Mouse (Mus musculus) kidney, adult 2 months (tissue): Measurements from ENCODE around the gene Gm26661. TPM values are rescaled to one million over a fixed set of nuclear protein-coding genes. Genes with fewer than 3 reads are reported as not detected.
A peak's percentile ranks its signal among the peaks of the same experiment; 100 is the strongest.

Experiments used
- DNase-seq: peaks from one replicate; pipeline ENCODE4 v3.0.0; 2021
- H3K27ac ChIP-seq: fragments of 200-500 bp; 2 replicates; pipeline ENCODE4 v1.5.1; 2012; ENCODE audit warnings: low read depth, low read length, control low read depth, inconsistent platforms; ENCODE audit not compliant: insufficient read depth
- H3K27me3 ChIP-seq: fragments of 200-500 bp; replicated peaks from 2 replicates; pipeline ENCODE4 v1.6.1; 2012; ENCODE audit warnings: mild to moderate bottlenecking, moderate library complexity, low read length, inconsistent platforms; ENCODE audit not compliant: control insufficient read depth, insufficient read depth
- H3K36me3 ChIP-seq: fragments of 200-500 bp; 2 replicates; pipeline ENCODE4 v1.6.1; 2012; ENCODE audit warnings: mild to moderate bottlenecking, moderate library complexity, low read length, inconsistent platforms; ENCODE audit not compliant: control insufficient read depth, insufficient read depth
- H3K4me1 ChIP-seq: fragments of 200-500 bp; 2 replicates; pipeline ENCODE4 v1.6.1; 2011; ENCODE audit warnings: low read length; ENCODE audit not compliant: control insufficient read depth, insufficient read depth
- H3K4me3 ChIP-seq: fragments of 200-500 bp; 2 replicates; pipeline ENCODE4 v1.5.1; 2011; ENCODE audit warnings: mild to moderate bottlenecking, low read depth, low read length, control low read depth; ENCODE audit not compliant: insufficient read depth
- CTCF ChIP-seq: fragments of 200-500 bp; conservative IDR thresholded peaks from 2 replicates; pipeline ENCODE4 v1.5.1; 2011; ENCODE audit warnings: low read depth, mild to moderate bottlenecking, control low read depth, low read length, moderate library complexity, mixed read lengths; ENCODE audit not compliant: insufficient read depth, insufficient read length
- POLR2A ChIP-seq: fragments of 200-500 bp; IDR thresholded peaks from one replicate; pipeline ENCODE4 v1.6.1; 2011; ENCODE audit warnings: low read depth, low read length, control low read depth
- WGBS: fragments of 180-500 bp; shearing (Covaris S2); methylation state at CpG from one replicate; pipeline ENCODE4 v1.1.7; 2018; 5-methylcytosine and 5-hydroxymethylcytosine counted together
- polyA plus RNA-seq: library from polyadenylated mRNA; depleted of rRNA; stranded (reverse); fragments of >200 nt; gene quantifications from 2 replicates; pipeline ENCODE4 v1.2.3, GENCODE M21; 2012

Gene Gm26661
- polyA plus RNA-seq, 1 experiment = not detected

- TF ChIP-seq CTCF (no peak), POLR2A (no peak)
- WGBS = 74% methylated on average over 4 of the region's 4 CpGs
- H3K4me3 ChIP-seq = no peak overlapping the region
- H3K4me1 ChIP-seq = no peaks in the 10 kb centered on the region
- no peak overlapping the region for H3K27ac ChIP-seq
- H3K36me3 ChIP-seq = no peaks in the 10 kb centered on the region
- no peak for DNase-seq
- no peaks in the 10 kb centered on the region for H3K27me3 ChIP-seq
These were observed 16.3 kb downstream of the Gm26661 start for GRCm38 (mm10) chr14:7807711-7808110.

- no peak overlapping the region for H3K27ac ChIP-seq
- no peaks in the 10 kb centered on the region for H3K36me3 ChIP-seq
- H3K4me1 ChIP-seq = no peaks in the 10 kb centered on the region
- no peak overlapping the region for H3K4me3 ChIP-seq
- H3K27me3 ChIP-seq = no peaks in the 10 kb centered on the region
- TF ChIP-seq POLR2A (no peak), CTCF (0 out of 2 replicates have a peak, but pooled peaks have one; percentile 5)
- 75% methylated on average over 11 of the region's 11 CpGs for WGBS
- no peak for DNase-seq
These were observed 17.2 kb downstream of the Gm26661 start for GRCm38 (mm10) chr14:7808501-7808981.

GRCm38 (mm10) chr14:7809043-7809955 is 17.9 kb downstream of the Gm26661 start:
- TF ChIP-seq POLR2A (no peak), CTCF (no peak)
- H3K27ac ChIP-seq = no peak overlapping the region
- H3K27me3 ChIP-seq = no peaks in the 10 kb centered on the region
- WGBS = 82% methylated on average over 12 of the region's 12 CpGs
- H3K4me1 ChIP-seq = no peaks in the 10 kb centered on the region
- no peaks in the 10 kb centered on the region for H3K36me3 ChIP-seq
- no peak for DNase-seq
- H3K4me3 ChIP-seq = no peak overlapping the region

GRCm38 (mm10) chr14:7817770-7818462 is 26.5 kb downstream of the Gm26661 start, which contains the start of gene Flnb:
TSS of gene Flnb (plus strand) at chr14:7817957.
- peak; percentile 97 for DNase-seq
- Histone ChIP-seq H3K4me3 (peak within 1 kb of the TSS; percentile 86), H3K27ac (peak within 1 kb of the TSS; percentile 36), H3K27me3 (no peaks in the 10 kb centered on the region), H3K36me3 (no peaks in the 10 kb centered on the region), H3K4me1 (peaks cover 6% of the 10 kb centered on the region)
- WGBS = 1% methylated on average over 49 of the region's 49 CpGs
- TF ChIP-seq POLR2A (peak; percentile 90), CTCF (peak; percentile 99)

GRCm38 (mm10) chr14:7818463-7819121 is 27.2 kb downstream of the Gm26661 start:
- H3K36me3 ChIP-seq = no peaks in the 10 kb centered on the region
- H3K4me3 ChIP-seq = peak overlapping the region; percentile 86
- TF ChIP-seq CTCF (no peak), POLR2A (no peak)
- H3K4me1 ChIP-seq = peaks cover 7% of the 10 kb centered on the region
- H3K27me3 ChIP-seq = no peaks in the 10 kb centered on the region
- 1% methylated on average over 36 of the region's 36 CpGs for WGBS
- DNase-seq = peak; percentile 68
- peak overlapping the region; percentile 36 for H3K27ac ChIP-seq

- Histone ChIP-seq H3K4me3 (peak overlapping the region; percentile 86), H3K36me3 (no peaks in the 10 kb centered on the region), H3K27me3 (no peaks in the 10 kb centered on the region), H3K27ac (peak overlapping the region; percentile 36; the same call in 1 of the 2 replicates), H3K4me1 (peaks cover 11% of the 10 kb centered on the region)
- WGBS = 44% methylated on average over 5 of the region's 5 CpGs
- DNase-seq = peak; percentile 64
- no peak for TF ChIP-seq POLR2A
- TF ChIP-seq CTCF = no peak
These were observed 28.1 kb downstream of the Gm26661 start for GRCm38 (mm10) chr14:7819446-7819845.
